Mouse (Mus musculus) liver, postnatal 0 days (tissue): ENCODE data around the gene D5Ertd579e. TPM values are rescaled to one million over a fixed set of nuclear protein-coding genes. Genes with fewer than 3 reads are reported as not detected.

Experiments
- ATAC-seq: fragments of 200-750 bp; cut with Nextera tagmentation; 2 replicates; pipeline ENCODE4 v1.8.0; 2017; ENCODE audit warnings: mild to moderate bottlenecking, moderate library complexity
- DNase-seq: peaks from one replicate; pipeline ENCODE4 v3.0.0-alpha.2; 2016
- H3K27ac ChIP-seq: fragments of 300-500 bp; sonication (generic); 2 replicates; pipeline ENCODE4 v1.5.1; 2014; ENCODE audit warnings: antibody characterized with exemption, moderate library complexity, mild to moderate bottlenecking, low read depth
- H3K27me3 ChIP-seq: fragments of 300-500 bp; sonication (generic); 2 replicates; pipeline ENCODE4 v1.6.1; 2014; ENCODE audit warnings: low read length, control low read depth, mixed read lengths; ENCODE audit not compliant: insufficient read depth
- H3K36me3 ChIP-seq: fragments of 300-500 bp; sonication (generic); replicated peaks from 2 replicates; pipeline ENCODE4 v1.6.1; 2014; ENCODE audit warnings: mild to moderate bottlenecking, control low read depth, low read length, moderate library complexity, mixed read lengths; ENCODE audit not compliant: insufficient read depth
- H3K4me1 ChIP-seq: fragments of 300-500 bp; sonication (generic); 2 replicates; pipeline ENCODE4 v1.6.1; 2014; ENCODE audit warnings: antibody characterized with exemption, mild to moderate bottlenecking, control low read depth; ENCODE audit not compliant: insufficient read depth
- H3K4me2 ChIP-seq: fragments of 300-500 bp; sonication (generic); 2 replicates; pipeline ENCODE4 v1.6.1; 2014; ENCODE audit warnings: low read depth, mild to moderate bottlenecking, low read length, moderate library complexity, mixed read lengths
- H3K4me3 ChIP-seq: fragments of 300-500 bp; sonication (generic); 2 replicates; pipeline ENCODE4 v1.5.1; 2014; ENCODE audit warnings: low read depth, low read length
- H3K9ac ChIP-seq: fragments of 300-500 bp; sonication (generic); replicated peaks from 2 replicates; pipeline ENCODE4 v1.6.1; 2014; ENCODE audit warnings: mild to moderate bottlenecking, moderate library complexity
- H3K9me3 ChIP-seq: fragments of 300-500 bp; sonication (generic); 2 replicates; pipeline ENCODE4 v1.6.1; 2016; ENCODE audit warnings: mild to moderate bottlenecking, control low read depth, low read length, mixed read lengths
- CTCF ChIP-seq: sonication (generic); IDR thresholded peaks from 2 replicates; pipeline ENCODE4 v1.5.1; 2016; ENCODE audit warnings: antibody characterized with exemption, low read depth
- EP300 ChIP-seq: IDR thresholded peaks from 2 replicates; pipeline ENCODE4 v1.6.1; 2016; ENCODE audit warnings: antibody characterized with exemption, low read depth, mild to moderate bottlenecking
- WGBS: fragments of 180-500 bp; shearing (Covaris S2); extraction: QIAGEN DNeasy Blood & Tissue Kit; methylation state at CpG from one replicate; pipeline ENCODE4 v1.1.7; 2014; ENCODE audit not compliant: insufficient replicate concordance; 5-methylcytosine and 5-hydroxymethylcytosine counted together
- polyA plus RNA-seq: library from polyadenylated mRNA; unstranded; fragments of >200 nt; fragmentation: Nextera tagmentation; extraction: Ambion mirVana; gene quantifications from 2 replicates; pipeline ENCODE4 v1.2.1, GENCODE M21; 2015

Gene D5Ertd579e
- polyA plus RNA-seq, 1 experiment from 2014 or later: 18.5 TPM

GRCm38 (mm10) chr5:36570546-36571245 lies 125.1 kb downstream of the D5Ertd579e start:
- TF ChIP-seq EP300: no peak
- no peak for TF ChIP-seq CTCF
- H3K9me3 ChIP-seq: no peaks in the 10 kb centered on the region
- H3K27ac ChIP-seq: peak overlapping the region; percentile 41; the same call in 1 of the 2 replicates
- 79% methylated on average over 4 of the region's 4 CpGs for WGBS
- no peak overlapping the region for H3K4me3 ChIP-seq
- H3K9ac ChIP-seq: no peak overlapping the region
- ATAC-seq (no peak), DNase-seq (no peak)
- peaks cover 16% of the 10 kb centered on the region for H3K36me3 ChIP-seq
- no peak overlapping the region for H3K4me2 ChIP-seq
- peaks cover 68% of the 10 kb centered on the region for H3K4me1 ChIP-seq
- H3K27me3 ChIP-seq: no peaks in the 10 kb centered on the region

GRCm38 (mm10) chr5:36570098-36570497 lies 125.7 kb downstream of the D5Ertd579e start:
- DNase-seq: no peak
- Histone ChIP-seq H3K27me3 (no peaks in the 10 kb centered on the region), H3K4me3 (no peak overlapping the region), H3K36me3 (peaks cover 16% of the 10 kb centered on the region), H3K4me2 (no peak overlapping the region), H3K9me3 (no peaks in the 10 kb centered on the region), H3K4me1 (peaks cover 68% of the 10 kb centered on the region), H3K9ac (no peak overlapping the region), H3K27ac (peak overlapping the region; percentile 49; the same call in 1 of the 2 replicates)
- peak; percentile 56 for ATAC-seq
- TF ChIP-seq EP300: peak; percentile 36; the same call in 1 of the 2 replicates
- no peak for TF ChIP-seq CTCF
- WGBS: 83% methylated on average over 7 of the region's 7 CpGs

- Histone ChIP-seq H3K4me1 (peaks cover 65% of the 10 kb centered on the region), H3K9ac (no peak overlapping the region), H3K27me3 (no peaks in the 10 kb centered on the region), H3K36me3 (peaks cover 16% of the 10 kb centered on the region), H3K4me3 (no peak overlapping the region), H3K9me3 (no peaks in the 10 kb centered on the region), H3K4me2 (0 out of 2 replicates have a peak overlapping the region, but pooled peaks have one; percentile 7), H3K27ac (peak overlapping the region; percentile 53)
- TF ChIP-seq CTCF: no peak
- TF ChIP-seq EP300: peak; percentile 64; the same call in 1 of the 2 replicates
- peak; percentile 77 for DNase-seq
- ATAC-seq: peak; percentile 88
- 62% methylated on average over 4 of the region's 4 CpGs for WGBS
These were observed 127.7 kb downstream of the D5Ertd579e start for GRCm38 (mm10) chr5:36568118-36568517.

- peak; percentile 19 for ATAC-seq
- peaks cover 65% of the 10 kb centered on the region for H3K4me1 ChIP-seq
- H3K27me3 ChIP-seq: no peaks in the 10 kb centered on the region
- H3K4me3 ChIP-seq: no peak overlapping the region
- DNase-seq: no peak
- no peaks in the 10 kb centered on the region for H3K9me3 ChIP-seq
- H3K27ac ChIP-seq: peak overlapping the region; percentile 53
- WGBS: 48% methylated on average over 2 of the region's 2 CpGs
- no peak overlapping the region for H3K9ac ChIP-seq
- TF ChIP-seq EP300: no peak
- H3K36me3 ChIP-seq: peaks cover 16% of the 10 kb centered on the region
- no peak overlapping the region for H3K4me2 ChIP-seq
These were observed 128.2 kb downstream of the D5Ertd579e start for GRCm38 (mm10) chr5:36567627-36568026.

- H3K4me3 ChIP-seq: no peak overlapping the region
- H3K27me3 ChIP-seq: no peaks in the 10 kb centered on the region
- no peak for TF ChIP-seq CTCF
- TF ChIP-seq EP300: peak; percentile 65
- DNase-seq (no peak), ATAC-seq (0 out of 2 replicates have a peak, but pooled peaks have one; percentile 9)
- H3K4me1 ChIP-seq: peaks cover 75% of the 10 kb centered on the region
- no peaks in the 10 kb centered on the region for H3K9me3 ChIP-seq
- no peaks in the 10 kb centered on the region for H3K36me3 ChIP-seq
- H3K27ac ChIP-seq: peak overlapping the region; percentile 63; the same call in 1 of the 2 replicates
- no peak overlapping the region for H3K4me2 ChIP-seq
- WGBS: 48% methylated on average over 9 of the region's 9 CpGs
- no peak overlapping the region for H3K9ac ChIP-seq
These were observed 131.3 kb downstream of the D5Ertd579e start for GRCm38 (mm10) chr5:36564530-36564929.

GRCm38 (mm10) chr5:36563741-36564140 lies 132.1 kb downstream of the D5Ertd579e start:
- H3K4me3 ChIP-seq: no peak overlapping the region
- H3K4me1 ChIP-seq: peaks cover 76% of the 10 kb centered on the region
- 61% methylated on average over 6 of the region's 6 CpGs for WGBS
- no peak overlapping the region for H3K9ac ChIP-seq
- DNase-seq: no peak
- TF ChIP-seq CTCF (no peak), EP300 (no peak)
- no peak for ATAC-seq
- H3K27me3 ChIP-seq: no peaks in the 10 kb centered on the region
- H3K36me3 ChIP-seq: no peaks in the 10 kb centered on the region
- no peaks in the 10 kb centered on the region for H3K9me3 ChIP-seq
- H3K4me2 ChIP-seq: peak overlapping the region; percentile 45; the same call in 1 of the 2 replicates
- peak overlapping the region; percentile 63 for H3K27ac ChIP-seq
